Mouse (Mus musculus) midbrain, embryonic 16.5 days (tissue): Measurements from ENCODE around the gene Ubr3. TPM values are rescaled to one million over a fixed set of nuclear protein-coding genes. Genes with fewer than 3 reads are reported as not detected.
A peak's percentile ranks its signal among the peaks of the same experiment; 100 is the strongest.

Source experiments
- ATAC-seq: fragments of 200-750 bp; cut with Nextera tagmentation; 2 replicates; pipeline ENCODE4 v1.8.0; 2017; ENCODE audit warnings: moderate TSS enrichment
- H3K27ac ChIP-seq: fragments of 300-500 bp; sonication (generic); 2 replicates; pipeline ENCODE4 v1.5.1; 2014; ENCODE audit warnings: mild to moderate bottlenecking, low read length, mixed read lengths
- H3K27me3 ChIP-seq: fragments of 300-500 bp; sonication (generic); 2 replicates; pipeline ENCODE4 v1.6.1; 2014; ENCODE audit warnings: low read depth, low read length, mixed read lengths; ENCODE audit not compliant: control insufficient read depth, insufficient read depth
- H3K36me3 ChIP-seq: fragments of 300-500 bp; sonication (generic); 2 replicates; pipeline ENCODE4 v1.6.1; 2014; ENCODE audit warnings: mild to moderate bottlenecking, low read length, moderate library complexity, mixed read lengths; ENCODE audit not compliant: control insufficient read depth, insufficient read depth
- H3K4me1 ChIP-seq: fragments of 300-500 bp; sonication (generic); 2 replicates; pipeline ENCODE4 v1.6.1; 2014; ENCODE audit warnings: mild to moderate bottlenecking, low read length, mixed read lengths; ENCODE audit not compliant: control insufficient read depth, insufficient read depth
- H3K4me2 ChIP-seq: fragments of 300-500 bp; sonication (generic); 2 replicates; pipeline ENCODE4 v1.6.1; 2014; ENCODE audit warnings: mild to moderate bottlenecking, low read length, mixed read lengths
- H3K4me3 ChIP-seq: fragments of 300-500 bp; sonication (generic); 2 replicates; pipeline ENCODE4 v1.5.1; 2014; ENCODE audit warnings: low read depth, mild to moderate bottlenecking, low read length, moderate library complexity, mixed read lengths
- H3K9ac ChIP-seq: fragments of 300-500 bp; sonication (generic); 2 replicates; pipeline ENCODE4 v1.6.1; 2014; ENCODE audit warnings: low read depth, low read length, mixed read lengths
- H3K9me3 ChIP-seq: fragments of 300-500 bp; sonication (generic); replicated peaks from 2 replicates; pipeline ENCODE4 v1.6.1; 2014; ENCODE audit warnings: mild to moderate bottlenecking, low read length, mixed read lengths; ENCODE audit not compliant: control insufficient read depth, poor library complexity, severe bottlenecking
- WGBS: fragments of 180-500 bp; shearing (Covaris S2); extraction: QIAGEN DNeasy Blood & Tissue Kit; methylation state at CpG from one replicate; pipeline ENCODE4 v1.1.7; 2014; 5-methylcytosine and 5-hydroxymethylcytosine counted together
- polyA plus RNA-seq: library from polyadenylated mRNA; unstranded; fragments of >200 nt; fragmentation: Nextera tagmentation; extraction: Ambion mirVana; gene quantifications from 2 replicates; pipeline ENCODE4 v1.2.1, GENCODE M21; 2015

The Ubr3 gene
- polyA plus RNA-seq, 1 experiment from 2014 or later = 20.6 TPM

DNA sequence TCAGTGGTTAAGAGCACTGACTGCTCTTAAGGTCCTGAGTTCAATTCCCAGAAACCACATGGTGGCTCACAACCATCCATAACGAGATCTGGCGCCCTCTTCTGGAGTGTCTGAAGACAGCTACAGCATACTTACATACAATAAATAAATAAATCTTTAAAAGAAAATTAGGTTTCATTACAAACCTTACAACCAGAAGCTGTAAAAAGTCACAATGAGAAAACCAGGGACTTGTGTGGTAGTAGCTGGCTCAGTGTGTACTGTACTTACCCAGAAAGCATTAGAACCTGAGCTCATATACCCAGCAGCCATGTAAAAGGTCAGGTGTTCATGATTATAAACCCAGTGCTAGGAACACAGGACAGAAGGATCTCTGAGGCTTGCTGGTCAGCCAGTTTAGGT, 13.1 kb upstream of the Ubr3 start:
- H3K4me2 ChIP-seq = no peak overlapping the region
- WGBS = 68% methylated on average over 2 of the region's 2 CpGs
- ATAC-seq = no peak

DNA sequence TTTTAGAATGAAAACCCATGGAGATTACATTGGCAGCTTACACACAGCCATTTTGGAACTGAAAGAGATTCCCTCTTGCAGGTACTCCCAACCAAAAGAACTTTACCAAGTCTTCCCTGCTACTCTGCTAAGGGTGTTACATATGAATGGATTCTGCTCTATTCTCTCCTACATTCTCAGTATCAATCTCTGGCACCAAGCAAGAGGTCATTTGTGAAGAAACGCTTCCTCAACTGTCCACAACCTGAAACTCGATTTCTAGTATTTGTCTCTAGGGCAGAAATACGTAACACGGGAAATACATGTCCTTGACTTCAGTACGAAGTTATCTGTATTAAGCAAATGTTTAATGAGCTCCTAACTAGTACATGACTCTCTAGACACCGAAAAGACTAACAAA, 12.5 kb upstream of the Ubr3 start:
- no peak overlapping the region for H3K4me3 ChIP-seq
- no peak overlapping the region for H3K9ac ChIP-seq
- H3K36me3 ChIP-seq = no peaks in the 10 kb centered on the region
- ATAC-seq = no peak
- peaks cover 5% of the 10 kb centered on the region; the same call in 1 of the 2 replicates for H3K4me1 ChIP-seq
- H3K27me3 ChIP-seq = no peaks in the 10 kb centered on the region
- no peaks in the 10 kb centered on the region for H3K9me3 ChIP-seq
- no peak overlapping the region for H3K27ac ChIP-seq
- peak overlapping the region; percentile 52 for H3K4me2 ChIP-seq
- 67% methylated on average over 6 of the region's 6 CpGs for WGBS

More for the DNA sequence above, 13.1 kb upstream of the Ubr3 start:
- Histone ChIP-seq H3K4me3 (no peak overlapping the region), H3K27ac (no peak overlapping the region), H3K4me1 (peaks cover 5% of the 10 kb centered on the region; the same call in 1 of the 2 replicates), H3K9me3 (no peaks in the 10 kb centered on the region), H3K36me3 (no peaks in the 10 kb centered on the region), H3K9ac (no peak overlapping the region), H3K27me3 (no peaks in the 10 kb centered on the region)

GRCm38 (mm10) chr2:69885050-69885449, 12.0 kb upstream of the Ubr3 start:
- Histone ChIP-seq H3K36me3 (no peaks in the 10 kb centered on the region), H3K4me1 (peaks cover 5% of the 10 kb centered on the region; the same call in 1 of the 2 replicates), H3K9me3 (no peaks in the 10 kb centered on the region), H3K4me3 (peak overlapping the region; percentile 38), H3K4me2 (peak overlapping the region; percentile 52), H3K27ac (no peak overlapping the region), H3K9ac (peak overlapping the region; percentile 66), H3K27me3 (no peaks in the 10 kb centered on the region)
- ATAC-seq = no peak; the same call in 1 of the 2 replicates
- 6% methylated on average over 12 of the region's 12 CpGs for WGBS

DNA sequence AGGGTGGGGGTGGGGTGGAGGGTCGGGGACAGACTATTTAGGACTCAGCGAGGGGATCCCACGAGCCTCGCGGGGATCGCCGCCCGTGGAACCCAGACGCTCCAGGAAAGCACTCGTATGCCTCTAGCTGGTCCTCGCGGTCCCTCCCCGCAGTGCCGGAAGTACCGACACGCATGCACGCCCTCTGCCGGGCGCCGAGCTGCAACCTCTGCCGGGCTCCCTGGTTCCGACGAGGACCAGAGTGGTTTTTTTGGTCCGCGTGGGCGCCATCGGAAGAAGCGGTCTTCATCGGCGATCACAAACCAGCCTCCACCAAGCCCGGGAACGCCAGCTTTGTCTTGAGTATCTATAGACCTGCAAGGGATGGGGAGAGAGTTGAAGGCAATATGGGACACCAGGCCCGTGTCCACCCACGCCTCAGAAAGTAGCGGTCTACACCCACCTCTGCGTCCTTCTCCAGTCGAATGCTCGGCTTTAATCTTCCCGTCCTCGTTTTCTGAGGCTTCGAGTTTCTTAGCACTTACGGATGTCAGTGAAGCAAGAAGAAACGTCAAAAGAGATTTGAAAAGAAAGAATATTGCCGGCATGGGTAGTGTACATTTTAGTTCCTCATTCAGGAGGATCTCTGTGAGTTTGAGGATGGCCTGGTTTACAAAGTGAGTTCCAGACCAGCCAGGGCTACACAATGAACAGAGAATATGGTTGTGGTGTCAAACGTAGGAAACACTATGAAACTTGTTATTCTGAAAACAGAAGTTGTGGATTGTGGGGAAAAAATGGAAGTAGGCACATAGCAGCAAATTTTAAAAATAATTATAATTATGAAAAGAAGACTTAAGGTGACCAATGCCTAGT, 11.4 kb upstream of the Ubr3 start, which contains the start of gene Mettl5:
Gene Mettl5 (minus strand): TSS at position 165 of the 855 bp plus-strand sequence.
- WGBS = 2% methylated on average over 45 of the region's 45 CpGs
- Histone ChIP-seq H3K4me3 (peak within 1 kb of the TSS; percentile 38), H3K4me1 (peaks cover 5% of the 10 kb centered on the region; the same call in 1 of the 2 replicates), H3K27ac (peak within 1 kb of the TSS; percentile 38; the same call in 1 of the 2 replicates), H3K9me3 (no peaks in the 10 kb centered on the region), H3K36me3 (no peaks in the 10 kb centered on the region), H3K27me3 (no peaks in the 10 kb centered on the region), H3K4me2 (peak within 1 kb of the TSS; percentile 52), H3K9ac (peak within 1 kb of the TSS; percentile 66)
- ATAC-seq = peak; percentile 97

GRCm38 (mm10) chr2:69888957-69889356, 8.1 kb upstream of the Ubr3 start:
- 87% methylated on average over 2 of the region's 2 CpGs for WGBS
- Histone ChIP-seq H3K36me3 (no peaks in the 10 kb centered on the region), H3K4me1 (peaks cover 5% of the 10 kb centered on the region; the same call in 1 of the 2 replicates), H3K9me3 (no peaks in the 10 kb centered on the region), H3K27me3 (no peaks in the 10 kb centered on the region), H3K4me3 (no peak overlapping the region), H3K9ac (no peak overlapping the region), H3K4me2 (no peak overlapping the region), H3K27ac (no peak overlapping the region)
- ATAC-seq = no peak

- Histone ChIP-seq H3K27me3 (no peaks in the 10 kb centered on the region), H3K9me3 (no peaks in the 10 kb centered on the region), H3K27ac (no peak overlapping the region), H3K4me2 (no peak overlapping the region), H3K4me3 (no peak overlapping the region), H3K4me1 (no peaks in the 10 kb centered on the region; the same call in 1 of the 2 replicates), H3K9ac (no peak overlapping the region), H3K36me3 (no peaks in the 10 kb centered on the region)
- ATAC-seq = no peak
- 80% methylated on average over 7 of the region's 7 CpGs for WGBS
Measured at GRCm38 (mm10) chr2:69890843-69891242, 6.2 kb upstream of the Ubr3 start.

DNA sequence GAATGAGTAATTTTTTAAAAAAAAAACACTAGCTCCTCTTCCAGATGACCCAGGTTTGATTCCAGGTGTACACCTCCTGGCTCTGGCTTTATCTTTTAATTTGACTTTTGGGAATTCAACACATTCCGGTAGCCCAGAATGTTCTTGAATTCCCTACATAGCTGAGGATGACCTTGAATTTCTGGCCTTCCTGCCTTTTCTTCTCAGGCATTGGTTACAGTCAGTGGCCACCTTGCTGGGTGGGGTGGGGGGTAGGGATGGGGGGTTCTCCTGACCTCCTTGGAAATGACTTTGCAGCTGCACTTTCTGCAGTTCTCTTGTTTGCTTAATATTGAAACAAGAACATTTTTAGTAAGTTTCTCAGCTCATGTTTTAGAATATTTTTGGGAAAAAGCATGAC, 3.9 kb upstream of the Ubr3 start:
- no peak overlapping the region for H3K27ac ChIP-seq
- no peak overlapping the region for H3K9ac ChIP-seq
- no peaks in the 10 kb centered on the region for H3K9me3 ChIP-seq
- no peak overlapping the region for H3K4me2 ChIP-seq
- H3K4me1 ChIP-seq = no peaks in the 10 kb centered on the region
- H3K36me3 ChIP-seq = no peaks in the 10 kb centered on the region
- no peaks in the 10 kb centered on the region for H3K27me3 ChIP-seq
- no peak overlapping the region for H3K4me3 ChIP-seq
- ATAC-seq = no peak
- 86% methylated on average over 1 of the region's 1 CpGs for WGBS

DNA sequence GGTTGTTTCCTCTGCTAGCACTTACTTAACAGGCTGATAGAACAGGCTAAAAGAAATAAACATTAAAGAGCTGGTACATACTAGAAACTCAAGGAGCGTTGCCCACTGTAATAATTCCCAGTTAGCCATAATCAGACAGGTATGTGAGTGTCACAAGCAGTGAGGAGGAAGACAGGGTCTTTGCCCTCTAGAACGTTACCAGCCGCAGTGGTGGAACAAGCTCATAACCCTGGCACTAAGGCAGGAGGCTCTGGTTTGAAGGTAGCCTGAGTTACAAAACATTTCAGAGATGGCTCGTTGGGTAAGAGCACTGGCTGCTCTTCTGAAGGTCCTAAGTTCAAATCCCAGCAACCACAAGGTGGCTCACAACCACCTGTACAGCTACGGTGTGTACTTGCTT, 3.2 kb upstream of the Ubr3 start:
- ATAC-seq = no peak
- WGBS = 86% methylated on average over 5 of the region's 5 CpGs
- Histone ChIP-seq H3K9me3 (no peaks in the 10 kb centered on the region), H3K4me2 (no peak overlapping the region), H3K9ac (no peak overlapping the region), H3K4me1 (peaks cover 6% of the 10 kb centered on the region), H3K36me3 (no peaks in the 10 kb centered on the region), H3K27me3 (no peaks in the 10 kb centered on the region), H3K27ac (no peak overlapping the region), H3K4me3 (no peak overlapping the region)

DNA sequence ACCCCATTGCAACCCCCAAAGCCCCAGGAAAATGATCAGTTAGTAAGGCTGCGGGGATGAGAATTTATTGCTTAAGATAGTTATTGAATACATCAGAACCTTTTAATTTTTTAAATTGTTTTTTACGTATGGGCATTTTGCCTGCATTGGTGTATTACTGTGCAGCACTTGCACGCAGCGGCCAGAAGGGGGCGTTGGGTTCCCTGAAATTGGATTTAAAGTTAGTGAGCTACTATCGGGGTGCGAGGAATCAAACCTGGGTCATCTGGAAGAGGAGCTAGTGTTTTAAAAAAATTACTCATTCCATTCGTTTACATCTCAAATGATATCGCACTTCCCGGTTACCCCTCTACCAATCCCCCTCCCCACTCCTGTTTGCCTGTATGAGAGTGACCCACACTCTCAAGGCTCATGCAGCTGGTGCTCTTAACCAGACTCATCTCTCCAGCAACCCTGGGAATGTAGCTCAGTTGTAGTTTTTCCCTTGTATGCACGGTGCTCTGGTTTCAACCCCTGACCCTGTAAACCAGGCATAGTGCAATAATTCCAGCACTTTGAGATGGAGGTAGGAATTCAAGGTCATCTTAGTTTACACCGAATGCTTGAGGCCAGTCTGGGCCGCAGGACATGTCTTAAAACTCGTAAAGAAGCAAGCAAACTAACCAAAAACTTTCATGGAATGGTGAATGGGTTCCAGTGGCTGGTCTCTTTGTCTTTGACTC, 1.4 kb upstream of the Ubr3 start:
- H3K4me2 ChIP-seq = no peak overlapping the region
- H3K27ac ChIP-seq = no peak overlapping the region
- no peaks in the 10 kb centered on the region for H3K27me3 ChIP-seq
- no peak overlapping the region for H3K9ac ChIP-seq
- WGBS = 62% methylated on average over 14 of the region's 14 CpGs
- H3K9me3 ChIP-seq = no peaks in the 10 kb centered on the region
- ATAC-seq = no peak
- H3K36me3 ChIP-seq = no peaks in the 10 kb centered on the region
- peaks cover 19% of the 10 kb centered on the region for H3K4me1 ChIP-seq
- no peak overlapping the region for H3K4me3 ChIP-seq
